Mouse (Mus musculus): Measurements from ENCODE around the gene Agtr1a.

Agtr1a gene

DNA sequence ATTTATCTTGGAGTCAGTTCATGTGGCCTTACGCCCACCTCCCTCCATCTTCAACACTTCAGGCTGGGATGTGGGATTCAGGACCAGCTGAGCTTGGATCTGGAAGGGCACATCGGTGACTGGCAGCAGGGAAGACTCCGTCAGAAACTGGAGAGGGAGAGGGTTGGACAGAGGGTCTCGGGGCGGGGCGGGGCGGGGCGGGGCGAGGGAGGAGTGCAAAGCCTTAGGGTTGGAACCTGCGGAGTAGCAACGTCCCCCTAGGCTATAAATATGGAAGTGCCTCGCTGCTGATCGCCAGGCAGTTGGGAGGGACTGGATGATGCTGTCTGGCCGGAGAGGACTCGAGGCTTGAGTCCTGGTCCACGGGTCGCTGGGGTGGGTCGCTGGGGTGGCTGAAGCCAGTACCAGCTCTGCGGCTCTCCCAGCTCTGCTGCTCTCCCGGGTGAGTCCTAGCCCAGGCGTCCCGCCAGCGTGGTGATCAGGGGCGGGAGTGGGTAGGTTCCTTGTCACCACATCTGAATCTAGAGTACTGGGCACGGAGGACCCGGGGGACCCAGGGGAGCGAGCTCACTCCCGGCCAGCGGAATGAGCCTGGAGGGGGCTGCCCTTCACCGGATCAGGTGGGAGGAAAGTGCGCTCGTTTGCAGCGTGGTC is at the start of gene Agtr1a:
Gene Agtr1a, plus strand, starts transcription at position 294 of the 654 bp plus-strand sequence.
- DNase-seq (ENCODE audit: low read depth, low spot score) = no peak

DNA sequence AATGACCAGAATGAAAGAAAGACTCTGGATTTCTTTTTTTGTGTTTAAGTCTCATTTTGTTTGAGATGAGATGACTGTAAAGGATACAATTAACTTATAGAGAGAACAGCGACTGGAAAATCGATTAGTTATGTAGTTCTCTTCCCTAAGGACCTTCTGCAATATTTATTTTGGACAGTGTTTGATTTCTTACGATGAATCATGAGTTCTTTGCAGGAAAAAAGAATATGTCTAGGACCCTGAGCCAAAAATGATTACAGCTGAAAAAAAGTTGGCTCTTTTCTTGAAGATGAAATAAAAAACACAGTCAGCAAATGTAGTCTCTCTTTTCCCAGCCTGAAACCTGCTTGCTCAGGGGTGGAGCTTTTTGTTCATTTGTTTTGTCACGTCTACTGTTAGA is 26.0 kb upstream of the Agtr1a start:
- DNase-seq (ENCODE audit: low read depth, low spot score) = no peak

DNA sequence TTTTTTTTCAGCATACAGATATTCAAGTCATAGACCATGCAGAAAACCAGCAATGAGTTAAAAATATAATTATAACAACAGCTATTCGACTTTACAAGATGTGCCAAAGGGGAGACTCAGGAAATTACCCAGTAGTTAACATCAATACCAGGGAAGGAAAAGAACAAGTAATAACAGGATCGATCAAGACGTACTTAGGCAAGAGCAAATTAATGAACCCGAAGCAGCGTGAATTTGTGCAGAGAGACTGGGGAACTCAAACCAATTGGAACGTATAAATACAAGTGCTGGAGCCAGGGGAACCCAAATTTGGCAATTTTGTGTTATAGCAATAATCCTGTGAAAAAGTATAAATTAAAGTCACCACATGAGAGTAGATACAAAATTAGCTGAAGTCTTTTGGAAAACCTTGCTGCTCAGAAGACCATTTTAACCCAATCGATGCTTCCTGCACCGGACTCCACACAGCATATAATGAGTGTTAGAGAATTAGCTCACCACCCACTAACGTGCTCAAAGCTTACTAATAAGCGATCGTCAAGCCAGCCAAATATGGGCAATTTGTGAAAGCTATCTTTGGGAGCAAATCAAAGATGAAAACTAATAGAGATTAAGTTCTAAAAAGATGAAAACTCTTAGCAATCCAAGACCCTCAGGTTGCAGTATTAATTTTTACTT is 11.4 kb upstream of the Agtr1a start:
- no peak for DNase-seq (ENCODE audit: low read depth, low spot score)

DNA sequence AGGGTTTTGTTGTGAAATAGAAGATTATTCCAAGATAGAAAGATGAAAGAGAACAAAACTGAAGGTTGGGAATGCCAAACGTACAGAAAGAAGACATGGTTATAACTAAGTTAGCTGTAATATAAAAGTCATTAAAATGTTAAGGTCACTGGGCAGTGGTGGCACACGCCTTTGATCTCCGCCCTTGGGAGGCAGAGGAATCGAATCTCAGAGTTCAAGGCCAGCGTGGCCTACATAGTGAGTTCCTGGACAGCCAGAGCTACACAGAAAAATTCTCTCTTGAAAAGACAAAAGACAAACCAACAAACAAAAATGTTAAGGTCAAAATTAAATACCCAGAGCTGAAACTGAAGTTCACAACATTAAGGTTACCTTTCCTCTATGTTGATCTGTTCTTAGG is 5.2 kb upstream of the Agtr1a start:
- DNase-seq (ENCODE audit: low read depth, low spot score) = no peak

DNA sequence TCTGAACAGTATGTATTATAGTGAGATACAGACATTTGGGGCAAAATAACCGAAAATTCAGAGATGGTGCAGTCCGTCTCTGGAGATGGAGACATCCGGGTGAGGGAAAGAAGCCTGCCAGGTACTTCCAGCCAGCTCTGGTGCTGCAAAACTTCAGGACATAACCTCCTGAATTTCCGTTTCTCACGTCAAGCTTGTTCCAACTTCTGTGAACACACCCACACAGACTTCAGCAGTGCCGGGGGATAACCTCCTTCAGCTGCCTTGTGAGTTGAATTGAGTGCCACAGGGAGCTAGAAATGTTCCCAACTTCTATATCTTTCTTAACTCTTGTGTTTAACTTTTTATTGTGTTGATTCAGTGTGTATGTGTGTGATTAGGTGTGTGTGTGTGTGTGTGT is 4.4 kb upstream of the Agtr1a start:
- DNase-seq (ENCODE audit: low read depth, low spot score) = no peak

DNA sequence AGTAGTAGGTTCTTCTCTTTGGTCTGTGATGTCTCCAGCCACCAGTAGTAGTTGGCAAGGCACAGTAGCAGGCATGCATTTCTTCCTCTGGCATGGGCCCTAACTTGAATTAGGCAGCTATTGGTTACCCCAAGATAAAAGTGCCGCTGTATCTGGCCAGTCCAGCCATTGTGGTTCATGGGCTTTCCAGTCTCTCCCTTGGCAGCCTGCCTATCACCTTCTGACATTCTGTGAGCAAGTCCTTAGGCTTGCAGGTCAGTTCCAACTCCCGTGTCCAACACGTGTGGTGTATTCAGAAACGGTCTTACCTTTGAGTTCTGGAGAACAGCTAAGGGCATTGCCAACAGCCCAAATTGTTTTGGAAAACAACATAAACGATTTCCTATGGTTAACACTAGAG is 3.7 kb upstream of the Agtr1a start:
- DNase-seq (ENCODE audit: low read depth, low spot score) = no peak

DNA sequence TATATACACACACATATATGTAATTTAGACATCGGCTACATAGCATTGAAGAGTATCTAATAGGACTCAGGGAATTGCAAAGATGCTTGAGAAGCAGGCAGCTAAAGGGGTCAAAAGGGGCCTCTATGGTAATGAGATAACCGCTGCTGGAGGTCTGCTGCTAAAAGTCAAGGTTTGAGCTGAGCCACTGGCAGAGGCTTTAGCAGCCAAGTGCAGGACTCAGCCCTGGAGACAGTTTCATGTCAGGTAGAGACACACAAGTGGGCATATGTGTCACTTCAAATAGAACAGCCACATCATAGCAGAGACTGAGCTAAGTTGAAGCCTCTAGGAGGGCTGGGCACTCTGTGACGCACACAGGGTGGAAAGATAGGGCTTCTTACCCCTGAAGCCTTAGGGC is 1.6 kb upstream of the Agtr1a start:
- no peak for DNase-seq (ENCODE audit: low read depth, low spot score)

DNA sequence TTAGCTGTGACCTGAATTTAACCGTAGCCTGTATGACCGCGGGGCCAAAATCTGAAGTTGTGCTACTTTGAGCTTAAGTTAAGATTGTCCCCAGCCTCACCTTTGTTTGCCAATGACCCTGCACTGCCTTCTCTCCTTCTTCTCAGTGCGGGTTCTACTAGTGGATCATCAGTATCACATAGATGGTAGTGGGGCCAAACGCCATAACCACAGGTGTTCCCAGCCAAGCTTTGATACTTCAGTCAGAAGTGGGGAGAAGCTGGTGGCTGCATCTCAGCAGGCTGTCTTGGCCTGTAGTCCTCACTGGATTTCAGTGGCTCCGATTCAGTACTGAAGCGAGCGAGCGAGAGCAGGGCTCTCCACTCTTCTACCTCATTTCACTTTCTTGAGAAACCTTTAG is 672 bp downstream of the Agtr1a start:
- DNase-seq (ENCODE audit: low read depth, low spot score) = no peak

DNA sequence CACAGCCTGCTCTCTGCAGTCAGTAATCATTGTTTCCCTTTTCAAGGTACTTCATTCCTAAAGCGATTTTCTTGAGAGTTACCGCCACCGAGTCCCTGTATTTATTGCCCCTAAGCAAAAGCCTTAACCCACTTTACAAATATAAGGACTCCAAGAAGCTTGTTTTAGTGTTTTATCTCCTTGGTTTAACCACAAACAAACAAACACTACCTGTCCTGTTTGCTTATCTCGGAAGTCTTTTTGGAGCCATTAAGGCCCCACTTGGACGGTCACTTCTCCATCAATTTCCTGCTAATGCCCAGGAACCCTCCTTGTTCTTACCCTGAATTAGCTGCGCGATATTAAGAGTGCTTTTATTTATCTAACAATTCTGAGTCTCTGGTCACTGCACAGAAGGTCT is 1.4 kb downstream of the Agtr1a start:
- no peak for DNase-seq (ENCODE audit: low read depth, low spot score)

DNA sequence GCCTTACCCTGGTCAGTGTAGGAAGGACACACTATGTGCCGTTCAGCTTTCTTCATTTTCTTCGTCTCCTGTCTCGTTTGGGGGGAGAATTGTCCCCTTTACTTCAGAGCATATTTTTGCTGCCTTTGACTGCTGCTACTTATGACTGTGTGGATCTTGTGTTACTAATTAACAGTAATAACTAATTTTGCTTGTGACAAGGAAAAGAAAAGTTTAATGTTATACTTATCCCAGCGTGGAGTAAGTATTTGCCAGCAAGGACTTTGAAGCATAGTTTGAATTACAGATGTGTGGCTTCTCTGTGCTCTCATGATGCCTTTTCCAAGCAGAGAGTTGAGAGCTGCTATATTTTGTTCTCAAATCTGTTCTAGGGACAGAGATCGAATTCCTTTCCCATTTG is 2.3 kb downstream of the Agtr1a start:
- no peak for DNase-seq (ENCODE audit: low read depth, low spot score)

DNA sequence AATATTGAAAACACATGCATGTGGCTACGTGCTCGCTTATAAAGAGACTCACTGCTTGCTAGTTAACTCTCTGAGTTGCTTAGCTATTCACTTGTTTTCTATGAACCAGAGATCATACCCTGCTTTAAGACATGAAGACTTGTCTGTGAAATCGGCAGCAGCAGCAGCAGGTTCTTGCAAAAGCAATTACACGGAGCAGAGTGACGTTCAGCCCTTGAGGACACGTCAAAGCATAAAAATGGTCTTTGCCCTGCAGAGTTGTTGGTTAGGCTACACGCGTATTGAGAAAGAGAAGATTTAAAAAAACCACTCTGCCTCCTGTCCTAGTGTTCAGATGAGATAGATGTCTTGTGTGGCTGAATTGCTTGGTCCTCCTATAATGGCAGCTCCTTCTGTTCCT is 3.7 kb downstream of the Agtr1a start:
- no peak for DNase-seq (ENCODE audit: low read depth, low spot score)

DNA sequence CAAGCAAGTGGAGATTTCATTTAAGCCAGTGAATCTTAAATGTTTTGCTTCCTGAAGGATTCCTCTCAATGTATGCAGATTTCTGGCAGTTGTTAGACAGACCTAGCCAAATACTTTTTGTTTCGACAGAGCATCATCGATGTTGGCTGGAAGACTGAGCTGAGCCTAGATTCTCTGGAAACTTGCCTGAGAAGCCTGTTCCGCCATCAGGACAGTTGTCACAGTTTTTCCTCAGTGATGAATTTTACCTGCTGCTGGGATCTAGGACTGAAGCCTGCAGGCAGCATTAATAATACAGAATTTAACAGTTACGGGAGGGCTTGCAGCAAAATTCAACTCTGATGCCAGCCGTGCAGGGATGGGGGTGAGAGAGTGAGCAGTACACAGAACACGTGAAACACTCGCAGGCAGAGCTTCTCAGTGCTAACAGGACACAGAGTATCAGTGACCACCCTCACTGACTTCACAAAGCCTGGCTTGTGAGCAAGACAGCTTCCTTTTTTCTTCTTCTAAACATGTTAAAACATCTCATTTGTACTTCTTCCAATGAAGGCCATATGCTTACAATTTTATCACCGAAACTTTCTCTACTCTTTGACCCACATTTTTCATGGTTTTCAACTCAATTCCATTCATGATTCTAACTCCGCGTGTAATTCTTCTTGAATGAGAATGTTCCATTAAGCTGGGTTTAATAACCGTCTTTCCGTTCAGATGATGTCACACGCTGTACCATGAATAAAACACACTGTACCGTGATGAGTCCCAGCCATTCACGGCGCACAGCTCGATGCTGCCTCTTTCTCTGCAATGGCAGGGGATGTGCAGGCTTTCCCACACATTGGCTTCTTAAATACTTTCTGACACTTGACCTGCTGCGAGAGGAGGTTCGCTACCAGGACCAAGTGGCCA is 6.0 kb downstream of the Agtr1a start:
- DNase-seq (ENCODE audit: low read depth, low spot score) = no peak

DNA sequence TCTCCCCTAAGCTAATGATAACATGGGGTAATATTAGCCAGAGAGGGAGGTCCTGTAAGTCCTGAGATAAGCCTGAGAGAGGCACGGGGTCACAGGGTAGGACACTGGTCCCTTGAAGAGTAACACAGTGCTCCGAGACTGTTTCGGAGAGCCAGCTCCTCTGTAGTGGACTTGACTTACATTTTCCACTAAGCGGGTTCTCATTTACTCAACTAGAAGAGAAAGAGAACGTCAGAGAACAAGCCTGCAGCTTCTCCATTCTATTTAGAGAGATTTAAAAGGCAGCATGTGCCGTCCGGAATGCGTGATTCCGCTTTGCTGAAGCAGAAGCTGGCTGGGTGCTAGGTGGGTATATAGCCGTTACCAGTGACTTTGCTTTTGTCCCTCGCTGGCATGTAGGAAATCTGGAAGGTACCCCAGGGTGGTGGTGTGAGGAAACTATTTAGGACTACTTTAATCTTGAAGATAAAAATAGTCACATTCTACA is 9.2 kb downstream of the Agtr1a start:
- no peak for DNase-seq (ENCODE audit: low read depth, low spot score)

DNA sequence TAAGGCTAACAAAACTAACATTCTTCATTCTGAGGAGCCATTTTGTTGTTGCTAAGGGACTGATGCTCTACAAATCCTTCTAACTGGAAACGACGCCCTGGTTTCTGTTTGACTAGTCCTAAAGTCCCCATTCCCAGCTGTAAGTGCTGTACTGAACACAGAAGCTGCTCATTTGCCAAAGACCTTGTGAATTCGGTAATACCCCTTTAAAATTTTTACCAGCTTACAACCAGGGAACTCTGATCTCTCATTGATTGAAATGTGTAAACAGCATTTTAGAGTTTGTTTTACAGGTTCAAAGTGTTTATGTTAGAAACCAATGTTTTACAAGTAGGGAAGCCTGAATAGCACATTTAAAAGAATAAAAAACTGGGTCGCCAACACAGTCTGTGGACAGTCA is 10.6 kb downstream of the Agtr1a start:
- DNase-seq (ENCODE audit: low read depth, low spot score) = no peak

DNA sequence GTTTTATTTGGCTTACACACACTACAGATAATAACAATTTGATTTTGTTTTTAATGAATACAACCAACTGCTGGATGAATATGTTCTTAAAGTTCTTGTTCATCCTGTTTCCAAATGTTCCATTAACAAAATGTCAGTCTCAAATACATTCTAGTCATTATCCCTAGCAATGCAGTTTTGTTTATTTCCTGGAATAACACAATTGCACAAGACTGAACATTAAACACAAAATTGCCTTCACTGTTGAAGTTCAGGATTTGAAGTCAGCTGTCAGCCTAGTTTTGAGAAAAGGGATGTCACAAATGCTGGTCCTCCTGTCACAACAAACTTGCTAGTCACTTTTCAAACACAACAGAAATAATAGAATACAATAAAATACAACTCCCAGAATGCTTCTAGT is 12.1 kb downstream of the Agtr1a start:
- DNase-seq (ENCODE audit: low read depth, low spot score) = no peak

DNA sequence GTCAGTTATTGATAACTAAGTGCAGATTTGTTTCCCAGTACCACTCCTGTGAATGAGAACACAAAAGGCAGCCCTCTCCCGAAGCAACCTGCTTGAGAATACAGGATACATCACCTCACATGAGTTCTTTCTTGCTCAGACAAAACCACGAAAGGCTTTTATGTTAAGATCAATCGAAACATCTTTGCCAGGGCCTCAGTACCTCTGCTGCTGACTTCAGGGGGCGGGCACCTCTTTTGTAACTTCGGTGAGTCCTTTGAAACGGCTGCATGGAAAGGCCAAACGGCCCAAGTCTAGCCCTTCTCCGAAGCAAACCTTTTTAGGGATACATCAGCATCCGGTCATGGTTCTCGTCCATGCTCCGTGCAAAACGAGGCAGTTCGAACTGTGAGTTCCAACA is 15.7 kb downstream of the Agtr1a start:
- DNase-seq (ENCODE audit: low read depth, low spot score) = no peak

DNA sequence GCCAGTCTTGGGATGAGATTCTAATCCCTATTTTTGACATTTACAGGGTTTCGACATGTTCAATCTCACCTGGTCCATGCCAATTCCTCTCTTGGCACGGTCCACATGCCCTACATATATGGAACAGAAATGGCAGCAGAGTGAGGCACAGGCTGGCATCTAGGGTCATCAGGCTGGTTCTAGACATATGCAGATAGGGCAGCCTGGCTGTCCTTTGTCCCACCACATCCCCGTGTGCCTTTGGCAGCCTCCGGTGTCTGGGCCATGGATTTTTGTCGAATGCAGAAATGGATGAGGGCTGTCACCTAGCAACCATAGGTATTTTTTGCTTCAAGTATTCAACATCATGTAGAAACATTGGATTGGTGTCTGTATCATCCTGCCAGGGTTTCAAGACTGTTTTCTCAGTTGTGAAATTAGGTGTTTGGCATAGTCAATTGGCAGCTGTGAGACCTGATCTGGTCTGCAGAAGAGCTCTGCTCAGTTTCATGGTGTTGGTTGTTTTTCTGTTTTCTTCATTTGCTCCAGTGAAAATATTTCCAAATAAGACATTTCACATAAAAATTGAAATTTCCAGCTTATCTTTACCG is 18.8 kb downstream of the Agtr1a start:
- DNase-seq (ENCODE audit: low read depth, low spot score) = no peak

DNA sequence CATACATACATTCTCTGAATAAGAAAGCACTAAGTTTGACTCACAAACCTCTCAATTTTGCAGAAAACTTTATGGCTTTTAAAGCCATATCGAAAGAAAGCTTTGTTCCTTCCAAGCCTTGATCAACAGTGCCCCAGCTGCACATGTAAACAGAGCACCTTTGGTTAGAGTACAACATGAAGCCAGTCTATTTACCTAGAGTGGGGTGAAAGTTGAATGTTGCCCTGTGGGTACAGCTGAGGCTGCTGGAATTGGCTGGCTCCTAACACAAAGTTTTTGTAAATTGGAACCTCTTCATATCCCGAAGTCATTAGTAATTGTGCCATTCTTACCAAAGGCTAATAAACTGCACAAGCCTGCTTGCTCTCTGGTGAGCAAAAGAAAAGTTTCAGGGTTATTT is 19.7 kb downstream of the Agtr1a start:
- DNase-seq (ENCODE audit: low read depth, low spot score) = no peak

DNA sequence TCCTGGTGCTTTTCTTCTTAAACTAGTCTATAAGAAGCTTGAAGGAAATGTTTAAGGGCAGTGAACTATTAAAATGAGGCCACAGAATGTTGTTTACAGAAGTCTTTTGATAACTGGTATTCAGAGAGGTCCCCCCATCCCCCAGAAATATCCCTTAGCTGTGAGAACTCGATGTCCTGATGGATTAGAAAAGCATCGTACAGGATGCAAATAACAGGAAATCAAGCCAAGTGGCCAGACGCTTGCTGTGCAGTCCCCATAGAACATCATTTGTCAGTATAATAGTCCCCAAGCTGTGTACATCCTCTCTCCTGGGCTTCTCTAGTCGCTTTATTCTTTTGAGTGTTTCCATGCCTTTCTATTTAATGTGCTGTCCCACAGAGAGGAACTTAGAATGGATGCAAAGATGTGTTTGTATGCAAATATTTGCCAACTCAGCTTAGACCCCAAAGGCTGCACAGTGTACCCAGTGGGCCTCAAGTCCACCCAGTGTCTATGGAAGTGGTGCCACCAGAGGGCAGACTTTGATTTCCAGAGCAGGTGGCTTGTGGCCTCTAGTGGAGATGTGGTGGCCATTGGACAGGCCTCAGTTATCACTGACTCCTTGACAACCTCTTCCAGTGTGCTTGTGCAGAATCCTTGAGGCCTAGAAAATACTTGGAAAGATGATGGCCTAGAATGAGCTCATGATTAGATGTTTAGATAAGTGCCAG is 22.4 kb downstream of the Agtr1a start:
- DNase-seq (ENCODE audit: low read depth, low spot score) = no peak

DNA sequence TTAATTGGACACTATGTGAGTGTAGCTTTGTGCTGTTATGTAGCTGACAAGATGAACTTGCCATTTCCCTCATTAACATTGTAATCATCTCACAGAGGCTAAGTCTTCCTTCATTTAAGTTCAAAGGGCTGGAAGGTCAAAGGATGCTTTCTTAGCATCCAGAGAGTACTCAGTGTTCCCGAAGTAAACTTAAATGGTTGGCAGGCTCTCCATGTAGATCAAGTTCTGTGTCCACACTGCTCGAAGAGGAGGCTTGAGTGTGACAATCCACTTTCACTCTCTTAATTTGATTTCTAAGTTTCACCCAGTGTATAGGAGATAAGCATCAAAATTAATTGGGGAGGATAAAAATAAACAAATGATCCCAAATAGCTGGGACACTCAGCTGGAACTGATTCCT is 23.6 kb downstream of the Agtr1a start:
- no peak for DNase-seq (ENCODE audit: low read depth, low spot score)

DNA sequence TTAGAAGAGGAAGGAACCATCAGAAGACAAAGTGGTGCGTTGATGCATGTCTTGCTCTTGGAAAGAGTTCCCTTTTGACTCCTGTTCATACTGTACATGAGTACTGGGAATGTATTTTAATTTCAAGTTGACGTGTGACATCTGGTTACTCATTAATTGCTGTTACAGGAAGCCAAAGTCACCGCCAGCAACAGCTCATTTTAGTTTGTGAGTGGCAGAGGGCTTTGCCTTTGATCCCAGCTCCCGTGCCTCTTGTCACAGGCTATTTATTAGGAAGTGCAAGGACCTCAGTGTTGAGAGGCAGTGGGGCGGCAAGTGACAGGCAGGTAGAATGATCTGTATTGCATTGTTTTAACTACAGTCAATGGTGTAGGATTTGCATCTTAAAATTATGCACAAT is 24.8 kb downstream of the Agtr1a start:
- DNase-seq (ENCODE audit: low read depth, low spot score) = no peak

DNA sequence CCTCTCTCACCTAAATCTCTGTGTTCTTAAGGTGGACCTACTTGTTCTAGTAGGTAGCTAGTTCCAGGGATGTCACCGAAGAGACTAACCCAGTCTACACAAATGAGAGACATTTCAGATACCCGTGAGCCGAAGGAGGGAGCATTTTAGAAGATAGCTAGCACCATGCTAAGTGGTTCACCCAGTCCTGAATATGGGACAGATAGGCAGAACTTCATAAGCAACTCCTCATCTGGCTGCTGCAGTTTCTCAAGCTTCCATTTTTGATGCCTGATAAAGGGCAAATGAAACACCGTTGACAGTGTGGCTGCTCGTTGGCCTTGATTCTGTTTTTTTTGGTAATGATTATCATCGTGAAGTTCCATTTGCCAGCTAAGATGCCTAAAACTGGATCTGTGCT is 25.8 kb downstream of the Agtr1a start:
- DNase-seq (ENCODE audit: low read depth, low spot score) = no peak
